Mouse (Mus musculus): ENCODE results near the gene Galnt11.

- no peak for TF ChIP-seq POLR2A (IDR thresholded peaks at IDR 0.05; ENCODE audit: low read depth, low read length)
- no peak for TF ChIP-seq CTCF (IDR thresholded peaks at IDR 0.05; ENCODE audit: extremely low read depth, insufficient read depth, insufficient read length, insufficient replicate concordance)
Observed at GRCm38 (mm10) chr5:25313881-25314280, 92.2 kb downstream of the Galnt11 start.

All from spleen, adult 2 months (tissue).